Comparison of ENCODE assay signal across 8 mouse cellular contexts in the genomic region with DNA sequence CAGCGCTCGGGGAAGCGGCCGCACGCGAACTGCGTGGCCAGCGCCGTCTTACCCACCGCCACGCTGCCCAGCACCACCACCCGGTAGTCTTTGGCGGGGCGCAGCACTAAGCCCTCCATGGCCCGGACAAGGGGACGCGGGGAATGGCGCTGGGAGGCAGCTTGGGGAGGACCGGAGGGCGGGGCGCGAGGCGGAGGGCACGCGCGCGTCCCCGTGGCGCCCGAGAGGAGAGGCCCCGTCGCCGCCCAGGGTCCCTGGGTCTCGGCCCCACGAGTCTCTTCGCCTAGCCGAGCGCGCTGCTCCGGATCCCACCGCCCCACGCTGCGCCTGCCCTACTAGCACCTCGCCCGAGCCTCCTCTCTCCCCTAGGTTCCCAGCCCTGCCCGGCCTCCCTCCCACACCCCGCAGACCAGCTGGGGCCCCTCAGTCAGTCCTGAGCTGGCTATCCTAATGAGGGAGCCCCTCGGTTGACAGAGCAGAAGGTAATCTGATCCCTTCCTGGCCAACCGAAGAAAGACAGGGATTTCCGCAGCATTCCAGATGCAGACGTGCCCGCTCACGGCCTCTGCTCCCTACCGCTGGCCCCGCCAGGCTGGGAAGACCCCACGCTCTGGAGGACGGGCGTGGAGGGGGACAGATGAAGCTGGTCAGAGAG. TPM values are rescaled to one million over a fixed set of nuclear protein-coding genes. Genes with fewer than 3 reads are reported as not detected.
DNase-seq lines count a peak whose midpoint lies in the region; ATAC-seq and TF ChIP-seq lines count a peak whose summit lies in the region.

A gene (minus strand): TSS at position 172 of the 655 bp plus-strand sequence.

- H3K4me2 ChIP-seq in hindbrain, embryonic 16.5 days (ENCODE audit: low read length), result peak within 1 kb of the TSS; percentile 60

- no peaks in the 10 kb centered on the region for H3K79me2 ChIP-seq in C2C12 (ENCODE audit: control insufficient read depth, insufficient read depth)

- H3K4me1 ChIP-seq in forebrain, embryonic 10.5 days, result peaks cover 39% of the 10 kb centered on the region
- H3K4me1 ChIP-seq in hindbrain, embryonic 16.5 days (ENCODE audit: control insufficient read depth, insufficient read depth, low read depth, low read length), result peaks cover 13% of the 10 kb centered on the region

- no peak within 1 kb of the TSS for H3K4me3 ChIP-seq in C2C12 (ENCODE audit: insufficient read depth, poor library complexity, severe bottlenecking)
- H3K4me3 ChIP-seq in forebrain, embryonic 10.5 days, result peak within 1 kb of the TSS; percentile 63
- H3K4me3 ChIP-seq in hindbrain, embryonic 16.5 days (ENCODE audit: low read length), result peak within 1 kb of the TSS; percentile 40

- H3K79me3 ChIP-seq in C2C12 (ENCODE audit: low read depth), result no peaks in the 10 kb centered on the region

- H3K27me3 ChIP-seq in C2C12 (ENCODE audit: control insufficient read depth, insufficient read depth, insufficient read length), result peaks cover 18% of the 10 kb centered on the region
- H3K27me3 ChIP-seq in forebrain, embryonic 10.5 days (ENCODE audit: poor library complexity, severe bottlenecking), result peaks cover 91% of the 10 kb centered on the region
- H3K27me3 ChIP-seq in hindbrain, embryonic 16.5 days (replicated peaks; ENCODE audit: control insufficient read depth, insufficient read depth, low read length), result peaks cover 37% of the 10 kb centered on the region

- H3K27ac ChIP-seq in forebrain, embryonic 10.5 days, result peak within 1 kb of the TSS; percentile 86
- no peak within 1 kb of the TSS for H3K27ac ChIP-seq in hindbrain, embryonic 16.5 days (ENCODE audit: low read depth, low read length)

- peak; percentile 70 for ATAC-seq in hindbrain, embryonic 16.5 days

- peak within 1 kb of the TSS; percentile 61 for H3K9ac ChIP-seq in hindbrain, embryonic 16.5 days (ENCODE audit: low read depth, low read length)

- no peaks in the 10 kb centered on the region for H3K36me3 ChIP-seq in C2C12 (ENCODE audit: control insufficient read depth, insufficient read depth)
- H3K36me3 ChIP-seq in forebrain, embryonic 10.5 days (replicated peaks), result no peaks in the 10 kb centered on the region
- no peaks in the 10 kb centered on the region for H3K36me3 ChIP-seq in hindbrain, embryonic 16.5 days (ENCODE audit: control insufficient read depth, insufficient read depth, low read length)

- DNase-seq in adrenal gland, postnatal 10 days, result peak; percentile 37
- no peak for DNase-seq in adrenal gland, postnatal 4 days (ENCODE audit: low spot score in 2 of 2)
- peak; percentile 76 for DNase-seq in forebrain, embryonic 10.5 days (ENCODE audit: extremely low spot score, low spot score)
- peak; percentile 27 for DNase-seq in lung, postnatal 10 days
- no peak for DNase-seq in spleen, postnatal 36 days (ENCODE audit: low spot score in 2 of 2)
- DNase-seq in left cerebral cortex, adult 8-10 months (ENCODE audit: low spot score in 2 of 2), result no peak

- no peaks in the 10 kb centered on the region for H3K9me3 ChIP-seq in forebrain, embryonic 10.5 days
- no peaks in the 10 kb centered on the region for H3K9me3 ChIP-seq in hindbrain, embryonic 16.5 days (ENCODE audit: control insufficient read depth, low read length)

- under 1% methylated on average over 55 of the region's 58 CpGs for WGBS in forebrain, embryonic 10.5 days
- 1% methylated on average over 44 of the region's 58 CpGs for WGBS in hindbrain, embryonic 16.5 days

- TF ChIP-seq CTCF in C2C12 (IDR thresholded peaks at IDR 0.05; ENCODE audit: control insufficient read depth, insufficient read depth, insufficient read length), result no peak

- H3ac ChIP-seq in C2C12 (ENCODE audit: control insufficient read depth, insufficient read length, low read depth), result peak within 1 kb of the TSS; percentile 47

TF ChIP-seq in C2C12, 6 proteins besides CTCF, POLR2A, EP300 and RAD21:
- no peak for TF ChIP-seq MYOG (IDR thresholded peaks at IDR 0.05; ENCODE audit: control insufficient read depth, extremely low read depth, insufficient read length)

RNA-seq across cellular contexts. Expression of the gene that starts here (rescaled TPM):
- 1 to 10 TPM; 1.0 to 1.1 TPM for total RNA-seq in adrenal gland, postnatal 10 days (2021)
- total RNA-seq in adrenal gland, postnatal 4 days (2021), result 10 to 100 TPM in 1 of 2 experiments, 1 to 10 TPM in 1; 1.4 to 11.3 TPM
- polyA plus RNA-seq in C2C12 (2012; fragmentation: generic; extraction: Trizol), result 2.1 TPM
- 7.1 and 9.8 TPM in 2 replicates for polyA plus RNA-seq in forebrain, embryonic 10.5 days (2016; fragmentation: Nextera tagmentation; extraction: Ambion mirVana)
- polyA plus RNA-seq in hindbrain, embryonic 16.5 days (2015; fragmentation: Nextera tagmentation; extraction: Ambion mirVana), result 2.6 and 5.0 TPM in 2 replicates
- 1 to 10 TPM; 3.0 to 5.1 (median 3.8) TPM for total RNA-seq in left cerebral cortex, adult 8-10 months (2022)

Comparison
In these comparisons a context has a peak if more than half of its experiments do, and no peak if none do; other contexts are left out.
1. DNase-seq: peak in adrenal gland, postnatal 10 days (single experiment), forebrain, embryonic 10.5 days (single experiment) and lung, postnatal 10 days (single experiment); none in adrenal gland, postnatal 4 days (0 of 2), spleen, postnatal 36 days (0 of 2) and left cerebral cortex, adult 8-10 months (0 of 2).